Mouse (Mus musculus) layer of hippocampus, postnatal 25 days (tissue): ENCODE data around the gene Stat6. TPM values are rescaled to one million over a fixed set of nuclear protein-coding genes. Genes with fewer than 3 reads are reported as not detected.
A peak's percentile ranks its signal among the peaks of the same experiment; 100 is the strongest.

Experiments
- DNase-seq, 2 experiments: peaks; one replicate each; pipeline ENCODE4 v3.0.0; 2022; ENCODE audit warnings: mixed read lengths in 2 of 2, low spot score in 1 of 2; ENCODE audit errors: extremely low spot score in 1 of 2
- total RNA-seq, 2 experiments: library from RNA; stranded (reverse); gene quantifications; 2 replicates each; pipeline ENCODE4 v1.2.3; 2021

Stat6 gene
- total RNA-seq, 2 experiments from 2014 or later, result 4.1 to 7.2 TPM

- no peak for DNase-seq
Measured at GRCm38 (mm10) chr10:127614236-127615033, 28.4 kb upstream of the Stat6 start.

- DNase-seq, result no peak
Measured at GRCm38 (mm10) chr10:127615034-127615374, 27.8 kb upstream of the Stat6 start.

GRCm38 (mm10) chr10:127615591-127615990 lies 27.2 kb upstream of the Stat6 start:
- no peak for DNase-seq

GRCm38 (mm10) chr10:127616261-127616679 lies 26.5 kb upstream of the Stat6 start:
- DNase-seq, result no peak

- no peak for DNase-seq
Measured at GRCm38 (mm10) chr10:127617294-127617693, 25.5 kb upstream of the Stat6 start.

- no peak for DNase-seq
Measured at GRCm38 (mm10) chr10:127618173-127618572, 24.6 kb upstream of the Stat6 start.

GRCm38 (mm10) chr10:127619119-127619721 lies 23.6 kb upstream of the Stat6 start:
- no peak for DNase-seq

GRCm38 (mm10) chr10:127619941-127620405 lies 22.8 kb upstream of the Stat6 start:
- DNase-seq, result no peak

GRCm38 (mm10) chr10:127620406-127621190 lies 22.2 kb upstream of the Stat6 start, which contains the start of gene Lrp1:
TSS of gene Lrp1 (minus strand) at chr10:127621148.
- peak in 1 of 2 experiments; percentile 58 for DNase-seq

GRCm38 (mm10) chr10:127621191-127622056 lies 21.4 kb upstream of the Stat6 start:
- peak; percentile 79 to 90 for DNase-seq

- no peak for DNase-seq
Measured at GRCm38 (mm10) chr10:127622057-127622392, 20.8 kb upstream of the Stat6 start.

GRCm38 (mm10) chr10:127622661-127623060 lies 20.1 kb upstream of the Stat6 start:
- DNase-seq, result no peak

GRCm38 (mm10) chr10:127623439-127624216 lies 19.2 kb upstream of the Stat6 start:
- DNase-seq, result no peak

- DNase-seq, result peak in 1 of 2 experiments; percentile 61
Measured at GRCm38 (mm10) chr10:127626433-127626832, 16.4 kb upstream of the Stat6 start.

- DNase-seq, result no peak
Measured at GRCm38 (mm10) chr10:127631261-127632214, 11.2 kb upstream of the Stat6 start.

- DNase-seq, result no peak
Measured at GRCm38 (mm10) chr10:127632668-127633271, 10.0 kb upstream of the Stat6 start.

- DNase-seq, result no peak
Measured at GRCm38 (mm10) chr10:127640421-127640820, 2.4 kb upstream of the Stat6 start.
